9 mouse cellular contexts compared by ENCODE assay signal in the genomic region with DNA sequence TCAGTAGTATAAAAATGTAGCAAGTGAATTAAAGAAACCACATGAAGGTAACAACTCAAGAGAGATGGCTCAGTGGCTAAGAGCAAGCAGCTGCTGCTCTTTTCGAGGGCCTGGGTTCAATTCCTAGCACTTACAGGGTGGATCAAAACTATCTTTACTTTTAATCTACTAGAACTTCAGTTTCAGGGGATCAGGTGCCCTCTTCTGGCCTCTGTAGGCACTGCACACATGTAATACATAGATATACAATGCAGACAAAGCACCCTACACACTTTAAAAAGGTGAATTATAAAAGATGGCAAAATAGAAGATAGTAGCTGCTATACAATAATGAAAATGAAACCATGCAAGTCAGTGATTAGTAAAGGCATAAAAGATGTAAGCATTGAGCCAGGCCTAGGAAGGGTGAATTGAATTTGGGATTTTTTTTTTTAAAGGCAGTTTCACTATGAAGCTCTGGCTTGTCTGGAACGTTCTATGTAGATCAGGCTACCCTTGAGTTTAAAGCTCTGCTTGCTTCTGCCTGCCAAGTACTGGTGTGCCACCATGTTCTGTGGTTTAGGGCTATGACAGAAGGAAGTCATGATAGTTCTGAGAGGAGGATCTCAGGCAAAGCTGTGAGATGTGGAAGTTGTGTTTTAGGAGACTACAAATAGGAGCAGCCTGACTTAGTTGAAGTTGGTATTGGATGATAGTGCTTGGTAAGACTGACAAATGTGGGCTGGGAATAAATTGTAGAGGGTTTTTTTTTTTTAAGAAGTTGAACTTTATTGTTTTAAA. TPM values are rescaled to one million over a fixed set of nuclear protein-coding genes. Genes with fewer than 3 reads are reported as not detected.
DNase-seq lines count a peak whose midpoint lies in the region; ATAC-seq and TF ChIP-seq lines count a peak whose summit lies in the region.
"Had no signal": no experiment of that assay in that cellular context is flagged by ENCODE, and none has a peak within 500 bp of the region (broad histone marks: within the 10 kb centered on the region; RNA-seq: fewer than 3 reads in every experiment).

No protein-coding gene starts in this region.

- DNase-seq in A20 (ENCODE audit: low read depth, low spot score) (peak; percentile 46), ES-E14 (ENCODE audit: low read depth, low spot score) (peak; percentile 30)
- DNase-seq in induced T-regulatory cell, adult 2 months (ENCODE audit: low read depth): peak; percentile 63
- no peak for DNase-seq in heart, adult 9 months (ENCODE audit: low spot score in 2 of 2)
- no peak for DNase-seq in forebrain, embryonic 11.5 days (ENCODE audit: low spot score)

- 81% methylated on average over 2 of the region's 2 CpGs for WGBS in intestine, postnatal 0 days
- WGBS in intestine, embryonic 15.5 days: 86% methylated on average over 2 of the region's 2 CpGs
- 86% methylated on average over 2 of the region's 2 CpGs for WGBS in forebrain, embryonic 11.5 days

- H3K27me3 ChIP-seq in intestine, postnatal 0 days (replicated peaks; ENCODE audit: control insufficient read depth, insufficient read depth, low read length): no peaks in the 10 kb centered on the region
- no peaks in the 10 kb centered on the region for H3K27me3 ChIP-seq in intestine, embryonic 15.5 days (replicated peaks)
- H3K27me3 ChIP-seq in forebrain, embryonic 11.5 days (ENCODE audit: control insufficient read depth, insufficient read depth, low read length): no peaks in the 10 kb centered on the region
- H3K27me3 ChIP-seq: heart, embryonic 15.5 days had no signal

- no peak overlapping the region for H3K4me2 ChIP-seq in intestine, postnatal 0 days (replicated peaks; ENCODE audit: low read depth)
- no peak overlapping the region for H3K4me2 ChIP-seq in intestine, embryonic 15.5 days (replicated peaks)
- H3K4me2 ChIP-seq in forebrain, embryonic 11.5 days (ENCODE audit: low read depth, low read length, severe bottlenecking): no peak overlapping the region
- H3K4me2 ChIP-seq: heart, embryonic 15.5 days had no signal

- no peaks in the 10 kb centered on the region for H3K36me3 ChIP-seq in intestine, postnatal 0 days (ENCODE audit: control insufficient read depth, insufficient read depth)
- H3K36me3 ChIP-seq in intestine, embryonic 15.5 days: no peaks in the 10 kb centered on the region
- H3K36me3 ChIP-seq in ES-E14 (ENCODE audit: control insufficient read depth, insufficient read depth, low read length, poor library complexity, severe bottlenecking): peaks cover 7% of the 10 kb centered on the region
- no peaks in the 10 kb centered on the region for H3K36me3 ChIP-seq in forebrain, embryonic 11.5 days (ENCODE audit: control insufficient read depth, insufficient read depth, low read length)
- H3K36me3 ChIP-seq: heart, embryonic 15.5 days had no signal

- H3K9ac ChIP-seq in intestine, postnatal 0 days (ENCODE audit: low read depth, low read length): no peak overlapping the region
- no peak overlapping the region for H3K9ac ChIP-seq in intestine, embryonic 15.5 days
- H3K9ac ChIP-seq in ES-E14 (ENCODE audit: insufficient read depth, low read depth, low read length, poor library complexity, severe bottlenecking): no peak overlapping the region
- H3K9ac ChIP-seq in forebrain, embryonic 11.5 days (ENCODE audit: low read length): no peak overlapping the region
- H3K9ac ChIP-seq: heart, embryonic 15.5 days had no signal

- peak; percentile 67 for TF ChIP-seq CTCF in intestine, postnatal 0 days (IDR thresholded peaks at IDR 0.05; ENCODE audit: low read depth)

- no peak overlapping the region for H3K4me3 ChIP-seq in intestine, postnatal 0 days (ENCODE audit: low read depth, low read length)
- no peak overlapping the region for H3K4me3 ChIP-seq in intestine, embryonic 15.5 days (replicated peaks)
- no peak overlapping the region for H3K4me3 ChIP-seq in ES-E14 (ENCODE audit: insufficient read depth in 1 of 2, low read depth in 1 of 2, low read length in 2 of 2, poor library complexity in 1 of 2, severe bottlenecking in 1 of 2)
- H3K4me3 ChIP-seq in forebrain, embryonic 11.5 days (ENCODE audit: low read depth, low read length): no peak overlapping the region
- H3K4me3 ChIP-seq: heart, embryonic 15.5 days had no signal

- in situ Hi-C loops in ES-E14 (cut with MboI; ENCODE audit: low sequenced_read_pairs in 2 of 2, unreplicated experiment in 2 of 2): loop anchor here in 1 of 2 experiments (25.0 kb wide), 1 partner anchor 232 kb away; no protein-coding TSS in a partner anchor

- no peak for ATAC-seq in intestine, postnatal 0 days
- no peak for ATAC-seq in intestine, embryonic 15.5 days
- ATAC-seq in neutrophil, adult 5-6 weeks (ENCODE audit: extremely low read depth, insufficient number of reproducible peaks, low FRiP score, poor library complexity, severe bottlenecking): 0 out of 2 replicates have a peak, but pooled peaks have one; percentile 36
- ATAC-seq in forebrain, embryonic 11.5 days (replicated peaks; ENCODE audit: low FRiP score): no peak

- no peak overlapping the region for H3K27ac ChIP-seq in intestine, postnatal 0 days (ENCODE audit: low read depth, low read length)
- H3K27ac ChIP-seq in intestine, embryonic 15.5 days: no peak overlapping the region
- H3K27ac ChIP-seq in ES-E14 (ENCODE audit: insufficient read depth, low read depth, low read length, poor library complexity, severe bottlenecking): no peak overlapping the region
- H3K27ac ChIP-seq in forebrain, embryonic 11.5 days (ENCODE audit: low read depth, low read length): no peak overlapping the region
- H3K27ac ChIP-seq: heart, embryonic 15.5 days had no signal

- H3K4me1 ChIP-seq in intestine, postnatal 0 days (replicated peaks; ENCODE audit: control insufficient read depth, insufficient read depth, low read length): no peaks in the 10 kb centered on the region
- H3K4me1 ChIP-seq in intestine, embryonic 15.5 days (replicated peaks): no peaks in the 10 kb centered on the region
- no peaks in the 10 kb centered on the region for H3K4me1 ChIP-seq in ES-E14 (ENCODE audit: control insufficient read depth in 2 of 2, insufficient read depth in 2 of 2, low read length in 2 of 2, poor library complexity in 1 of 2)
- H3K4me1 ChIP-seq in forebrain, embryonic 11.5 days (replicated peaks; ENCODE audit: control insufficient read depth, insufficient read depth, low read length): no peaks in the 10 kb centered on the region
- H3K4me1 ChIP-seq: heart, embryonic 15.5 days had no signal

- H3K9me3 ChIP-seq in intestine, postnatal 0 days (ENCODE audit: control insufficient read depth): no peaks in the 10 kb centered on the region
- no peaks in the 10 kb centered on the region for H3K9me3 ChIP-seq in intestine, embryonic 15.5 days
- no peaks in the 10 kb centered on the region for H3K9me3 ChIP-seq in ES-E14 (ENCODE audit: control insufficient read depth, insufficient read depth, low read depth, low read length)
- H3K9me3 ChIP-seq in forebrain, embryonic 11.5 days (ENCODE audit: control insufficient read depth, low read length): no peaks in the 10 kb centered on the region
- H3K9me3 ChIP-seq: heart, embryonic 15.5 days had no signal

TF ChIP-seq in ES-E14, 5 proteins besides CTCF, POLR2A, EP300 and RAD21:
- TF ChIP-seq HCFC1 (IDR thresholded peaks at IDR 0.05; ENCODE audit: borderline replicate concordance, insufficient read depth, low read length) (no peak), MAFK (IDR thresholded peaks at IDR 0.05; ENCODE audit: insufficient read depth, low read depth, low read length) (no peak), CHD2 (IDR thresholded peaks at IDR 0.05; ENCODE audit: low read depth, low read length) (no peak), ZNF384 (IDR thresholded peaks at IDR 0.05; ENCODE audit: low read depth, low read length) (no peak), ZC3H11A (IDR thresholded peaks at IDR 0.05; ENCODE audit: borderline replicate concordance, low read depth, low read length) (no peak)

RNA-seq across cellular contexts. Expression of gene Cenpi, which starts 11.5 kb away (rescaled TPM):
- polyA plus RNA-seq in intestine, postnatal 0 days (2015; fragmentation: Nextera tagmentation; extraction: Ambion mirVana): 5.7 and 7.2 TPM in 2 replicates
- polyA plus RNA-seq in intestine, embryonic 15.5 days (2015; fragmentation: Nextera tagmentation; extraction: Ambion mirVana): 24.5 and 26.6 TPM in 2 replicates
- 16.0 and 18.8 TPM in 2 replicates for total RNA-seq in ES-E14 (2012; rRNA removed)
- 0.86 and 1.2 TPM in 2 replicates for total RNA-seq in neutrophil, adult 5-6 weeks (2017)
- 33.7 and 34.2 TPM in 2 replicates for polyA plus RNA-seq in forebrain, embryonic 11.5 days (2014; fragmentation: Nextera tagmentation; extraction: Ambion mirVana)

RNA-seq across cellular contexts. Expression of gene Tmem35a, which starts 24.3 kb away (rescaled TPM):
- polyA plus RNA-seq in intestine, postnatal 0 days (2015; fragmentation: Nextera tagmentation; extraction: Ambion mirVana): 1.9 TPM in 2 replicates
- 4.9 and 5.9 TPM in 2 replicates for polyA plus RNA-seq in intestine, embryonic 15.5 days (2015; fragmentation: Nextera tagmentation; extraction: Ambion mirVana)
- total RNA-seq in ES-E14 (2012; rRNA removed): 1.5 and 1.9 TPM in 2 replicates
- not detected in 2 replicates for total RNA-seq in neutrophil, adult 5-6 weeks (2017)
- polyA plus RNA-seq in forebrain, embryonic 11.5 days (2014; fragmentation: Nextera tagmentation; extraction: Ambion mirVana): 19.9 and 20.5 TPM in 2 replicates

RNA-seq across cellular contexts. Expression of gene Trmt2b, which starts 42.6 kb away (rescaled TPM):
- 13.0 and 14.2 TPM in 2 replicates for polyA plus RNA-seq in intestine, postnatal 0 days (2015; fragmentation: Nextera tagmentation; extraction: Ambion mirVana)
- polyA plus RNA-seq in intestine, embryonic 15.5 days (2015; fragmentation: Nextera tagmentation; extraction: Ambion mirVana): 21.4 and 22.4 TPM in 2 replicates
- total RNA-seq in ES-E14 (2012; rRNA removed): 2.0 and 2.9 TPM in 2 replicates
- total RNA-seq in neutrophil, adult 5-6 weeks (2017): 22.8 and 27.2 TPM in 2 replicates
- polyA plus RNA-seq in forebrain, embryonic 11.5 days (2014; fragmentation: Nextera tagmentation; extraction: Ambion mirVana): 10.2 and 10.8 TPM in 2 replicates

Comparison
In these comparisons a context has a peak if more than half of its experiments do, and no peak if none do; other contexts are left out.
1. DNase-seq: peak in A20 (single experiment), ES-E14 (single experiment) and induced T-regulatory cell, adult 2 months (single experiment); none in heart, adult 9 months (0 of 2) and forebrain, embryonic 11.5 days (single experiment).